Mouse (Mus musculus) heart, adult 2 months (tissue): ENCODE results near the gene Erg.

Experiments
- CTCF ChIP-seq: fragments of 200-600 bp; IDR thresholded peaks from 2 replicates; pipeline ENCODE4 v1.8.1; 2022; ENCODE audit warnings: antibody characterized with exemption, mild to moderate bottlenecking, moderate library complexity
- POLR2A ChIP-seq: fragments of 200-500 bp; IDR thresholded peaks from 2 replicates; pipeline ENCODE4 v1.6.1; 2011; ENCODE audit warnings: mild to moderate bottlenecking, low read depth, low read length, control low read depth; ENCODE audit not compliant: insufficient read depth

DNA sequence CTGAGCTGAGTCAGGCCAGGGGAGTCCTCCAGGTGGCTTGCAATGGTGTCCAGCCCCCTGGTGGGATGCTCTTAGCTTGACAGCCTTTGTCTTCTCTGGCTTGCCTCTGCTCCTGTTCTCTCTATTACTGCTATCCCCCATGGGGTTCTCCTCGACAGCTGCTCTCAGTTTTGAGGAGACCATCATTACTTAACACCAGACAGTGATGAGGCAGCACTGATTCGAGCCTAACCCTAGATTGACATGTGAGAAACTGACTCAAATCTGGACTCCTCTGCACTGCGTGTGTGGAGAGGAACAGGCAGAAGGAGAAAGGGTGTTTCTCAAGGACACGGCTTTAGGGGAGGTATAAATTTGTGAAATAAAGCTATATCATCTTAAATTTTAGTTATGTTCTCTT is 150.3 kb downstream of the Erg start:
- no peak for TF ChIP-seq CTCF
- TF ChIP-seq POLR2A, result no peak
